Mouse (Mus musculus) ES-CJ7 (cell line): ENCODE results near the gene Xrcc5.

ENCODE experiments used
- DNase-seq: peaks from one replicate; pipeline ENCODE4 v3.0.0; 2011; ENCODE audit warnings: low read depth, low spot score

Xrcc5 gene

DNA sequence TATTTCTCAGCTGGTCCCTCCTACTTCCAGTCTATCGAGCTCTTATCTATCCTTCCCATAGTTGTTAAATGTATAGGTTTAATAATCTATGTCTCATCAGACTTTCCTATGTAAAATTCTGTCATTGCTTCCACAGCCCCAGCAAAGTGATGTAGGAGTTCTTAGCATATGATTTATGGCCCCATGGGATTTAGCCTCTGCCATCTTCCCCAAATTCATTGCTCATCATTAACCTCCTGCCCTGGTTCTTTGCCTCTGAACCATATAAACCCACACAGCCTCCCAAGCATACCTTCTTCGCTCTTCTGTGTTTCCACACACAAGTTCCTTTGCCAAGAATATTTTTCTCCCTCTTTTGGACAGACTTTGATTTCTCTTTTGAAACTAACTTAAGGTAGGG, 135.5 kb downstream of the Xrcc5 start:
- DNase-seq, result no peak
